Mouse (Mus musculus) heart, adult 2 months (tissue): ENCODE results near the gene Fam149a. TPM values are rescaled to one million over a fixed set of nuclear protein-coding genes. Genes with fewer than 3 reads are reported as not detected.
"Not testable (repeated sequence)": the region's sequence is repeated elsewhere in the genome, so short reads cannot be mapped to it uniquely, and the experiment has no call there.

Experiments
- DNase-seq, 2 experiments: peaks; one replicate each; pipeline ENCODE4 v3.0.0; 2021
- H3K27ac ChIP-seq: fragments of 200-600 bp; 2 replicates; pipeline ENCODE4 v1.8.1; 2022
- H3K27me3 ChIP-seq: fragments of 200-500 bp; 2 replicates; pipeline ENCODE4 v1.6.1; 2012; ENCODE audit warnings: mild to moderate bottlenecking, low read length, inconsistent platforms, mixed read lengths; ENCODE audit not compliant: control insufficient read depth, insufficient read depth
- H3K36me3 ChIP-seq: fragments of 200-500 bp; 2 replicates; pipeline ENCODE4 v1.6.1; 2012; ENCODE audit warnings: low read length, inconsistent platforms; ENCODE audit not compliant: control insufficient read depth, insufficient read depth
- H3K4me1 ChIP-seq: fragments of 200-500 bp; 2 replicates; pipeline ENCODE4 v1.6.1; 2011; ENCODE audit warnings: low read length; ENCODE audit not compliant: control insufficient read depth, insufficient read depth
- H3K4me3 ChIP-seq: fragments of 200-600 bp; 2 replicates; pipeline ENCODE4 v1.8.1; 2022
- H3K79me2 ChIP-seq: fragments of 200-500 bp; replicated peaks from 2 replicates; pipeline ENCODE4 v1.6.1; 2012; ENCODE audit warnings: mild to moderate bottlenecking, inconsistent platforms, low read length, moderate library complexity, mixed read lengths; ENCODE audit not compliant: control insufficient read depth, insufficient read depth
- H3K9ac ChIP-seq: fragments of 200-500 bp; 2 replicates; pipeline ENCODE4 v1.6.1; 2012; ENCODE audit warnings: low read depth, mild to moderate bottlenecking, control low read depth, inconsistent platforms, low read length, mixed read lengths
- CTCF ChIP-seq: fragments of 200-600 bp; IDR thresholded peaks from 2 replicates; pipeline ENCODE4 v1.8.1; 2022; ENCODE audit warnings: antibody characterized with exemption, mild to moderate bottlenecking, moderate library complexity
- EP300 ChIP-seq: fragments of 200-500 bp; IDR thresholded peaks from 2 replicates; pipeline ENCODE4 v1.6.1; 2011; ENCODE audit warnings: low read depth, low read length, control low read depth; ENCODE audit not compliant: insufficient read depth
- POLR2A ChIP-seq: fragments of 200-500 bp; IDR thresholded peaks from 2 replicates; pipeline ENCODE4 v1.6.1; 2011; ENCODE audit warnings: mild to moderate bottlenecking, low read depth, low read length, control low read depth; ENCODE audit not compliant: insufficient read depth
- WGBS: fragments of 180-500 bp; shearing (Covaris S2); methylation state at CpG from one replicate; pipeline ENCODE4 v1.1.7; 2018; 5-methylcytosine and 5-hydroxymethylcytosine counted together
- intact Hi-C: fragments of 180-260 bp; cut with DNase I; formaldehyde crosslinking; loops from one replicate; pipeline ENCODE4 v1.15.1; 2025
- polyA plus RNA-seq: library from polyadenylated mRNA; depleted of rRNA; stranded (reverse); fragments of >200 nt; gene quantifications from 2 replicates; pipeline ENCODE4 v1.2.3, GENCODE M21; 2012
- total RNA-seq, 2 experiments: library from RNA; stranded (reverse); gene quantifications; 2 replicates each; pipeline ENCODE4 v1.2.3; 2021

Fam149a gene
- total and polyA plus RNA-seq, 3 experiments = 2.2 to 4.1 (median 4.0) TPM

DNA sequence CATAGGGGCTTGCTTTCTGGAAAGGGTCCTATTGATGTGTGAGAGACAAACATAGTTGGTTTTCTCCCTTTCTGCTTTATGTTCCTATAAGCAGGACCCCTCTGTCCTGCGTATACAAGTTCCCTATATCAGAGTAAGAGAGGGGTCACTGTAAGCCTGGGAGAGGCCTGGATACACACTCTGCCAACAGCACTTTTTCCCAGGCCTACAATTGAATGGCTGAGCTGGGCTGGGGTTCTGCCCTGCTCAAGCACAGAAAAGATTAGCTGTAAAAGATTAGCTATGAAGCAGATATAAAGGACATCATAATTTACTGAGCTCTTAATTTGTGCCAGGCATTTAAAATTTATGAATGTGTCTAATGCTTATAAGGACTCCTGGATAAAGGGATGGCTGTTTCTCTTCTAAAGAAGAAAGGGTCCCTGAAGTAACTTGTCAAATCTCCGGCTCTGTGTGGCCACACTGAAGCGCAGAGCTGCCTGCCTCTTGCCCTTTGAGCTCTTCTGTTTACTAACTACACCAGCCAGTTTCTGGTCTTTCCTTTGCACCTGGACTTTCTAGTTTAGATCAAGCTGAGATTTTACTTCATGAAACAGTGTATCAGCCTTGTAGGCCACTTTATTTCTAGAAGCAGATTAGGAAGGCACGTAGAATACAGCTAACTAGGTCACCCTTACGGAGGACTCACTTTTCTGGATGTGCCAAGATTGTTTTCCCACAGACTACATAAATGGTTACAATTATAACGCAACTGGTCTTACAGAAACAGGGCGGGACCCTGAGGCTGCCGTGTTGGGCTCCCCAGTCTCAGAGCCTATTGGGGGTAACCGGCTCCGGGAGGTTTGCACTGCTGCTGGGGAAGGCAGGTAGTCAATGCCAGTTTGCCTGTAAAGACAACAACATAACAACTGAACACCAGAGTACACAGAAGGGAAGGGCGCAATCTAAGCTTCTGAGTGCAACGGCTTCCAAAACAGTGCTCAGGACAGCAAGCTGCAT lies 40.2 kb downstream of the Fam149a start:
- no peak overlapping the region for H3K9ac ChIP-seq
- H3K36me3 ChIP-seq = no peaks in the 10 kb centered on the region
- no peaks in the 10 kb centered on the region for H3K79me2 ChIP-seq
- H3K4me3 ChIP-seq = no peak overlapping the region
- 0 out of 2 replicates have a peak, but pooled peaks cover 1% of the 10 kb centered on the region for H3K4me1 ChIP-seq
- intact Hi-C loops = no loop called here
- TF ChIP-seq CTCF (no peak), POLR2A (no peak), EP300 (no peak)
- 85% methylated on average over 12 of the region's 12 CpGs for WGBS
- DNase-seq = no peak
- no peaks in the 10 kb centered on the region for H3K27me3 ChIP-seq
- no peak overlapping the region for H3K27ac ChIP-seq

DNA sequence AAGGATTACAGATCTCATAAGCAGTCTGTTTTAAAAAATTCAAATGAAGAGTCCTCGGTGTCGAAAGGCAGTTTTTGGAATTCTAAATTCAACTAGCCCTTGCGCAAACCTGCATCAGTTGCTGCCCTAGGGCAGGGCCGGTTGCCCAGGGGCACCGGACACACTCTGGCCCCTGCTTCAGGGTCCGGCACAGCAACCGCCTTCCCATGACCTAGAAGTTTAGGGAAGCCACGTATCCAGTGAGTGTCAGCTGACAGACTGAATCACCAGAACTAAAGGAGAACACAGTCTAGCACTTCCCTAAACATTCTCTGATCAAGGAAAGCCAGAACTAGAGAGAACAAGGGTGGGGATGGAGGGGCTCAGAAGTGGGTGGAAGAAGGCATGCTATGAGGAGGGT lies 48.6 kb downstream of the Fam149a start:
- TF ChIP-seq POLR2A (no peak), EP300 (no peak), CTCF (no peak)
- Histone ChIP-seq H3K79me2 (no peaks in the 10 kb centered on the region), H3K27ac (peak overlapping the region; percentile 72), H3K36me3 (no peaks in the 10 kb centered on the region), H3K9ac (peak overlapping the region; percentile 2; the same call in 1 of the 2 replicates), H3K27me3 (no peaks in the 10 kb centered on the region), H3K4me1 (peaks cover 4% of the 10 kb centered on the region), H3K4me3 (peak overlapping the region; percentile 60)
- DNase-seq = peak; percentile 44 to 45
- WGBS = 4% methylated on average over 8 of the region's 8 CpGs
- intact Hi-C loops = no loop called here

DNA sequence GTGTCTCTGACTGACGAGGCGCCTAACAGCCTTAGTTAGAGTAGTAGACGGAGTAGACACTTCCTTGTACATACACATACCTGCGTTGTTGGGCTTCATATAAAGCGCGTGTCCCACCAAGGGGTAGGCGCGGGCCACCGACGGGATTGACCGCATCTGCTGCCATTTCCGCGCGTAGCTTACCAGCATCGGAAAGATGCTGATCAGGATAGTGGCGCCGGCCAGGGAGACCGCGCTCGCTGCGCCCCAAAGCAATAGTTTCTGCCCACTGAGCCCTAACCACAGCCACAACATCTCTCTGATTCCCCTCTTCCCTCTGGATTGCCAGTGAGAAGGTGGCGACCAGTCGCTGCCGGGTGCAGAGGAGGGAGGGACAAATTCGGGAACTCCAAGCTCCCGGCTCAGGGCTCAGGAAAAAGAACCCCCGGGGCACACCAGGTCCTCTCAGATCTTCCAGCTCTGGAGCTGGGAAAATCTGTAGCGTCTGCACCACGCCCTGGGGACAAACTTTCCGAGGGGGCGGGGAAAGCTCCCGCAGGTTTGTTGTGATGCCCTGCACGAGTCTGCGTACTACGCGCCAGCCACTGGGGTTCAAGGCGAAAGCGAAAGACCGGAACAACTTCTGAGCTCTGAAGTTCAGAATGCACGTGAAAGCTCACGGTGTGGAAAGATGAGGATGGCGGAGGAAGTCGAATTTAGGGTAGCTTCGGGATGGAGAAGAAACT lies 49.2 kb downstream of the Fam149a start, which contains the start of gene Cyp4v3:
Gene Cyp4v3 (minus strand): TSS at position 532 of the 725 bp plus-strand sequence.
- Histone ChIP-seq H3K4me1 (peaks cover 4% of the 10 kb centered on the region), H3K36me3 (no peaks in the 10 kb centered on the region), H3K4me3 (peak within 1 kb of the TSS; percentile 60), H3K9ac (peak within 1 kb of the TSS; percentile 85), H3K27ac (peak within 1 kb of the TSS; percentile 72), H3K79me2 (no peaks in the 10 kb centered on the region), H3K27me3 (no peaks in the 10 kb centered on the region)
- DNase-seq = peak; percentile 82 to 86
- TF ChIP-seq POLR2A (peak; percentile 68), CTCF (no peak)
- 2% methylated on average over 44 of the region's 44 CpGs for WGBS
- intact Hi-C loops = no loop called here

DNA sequence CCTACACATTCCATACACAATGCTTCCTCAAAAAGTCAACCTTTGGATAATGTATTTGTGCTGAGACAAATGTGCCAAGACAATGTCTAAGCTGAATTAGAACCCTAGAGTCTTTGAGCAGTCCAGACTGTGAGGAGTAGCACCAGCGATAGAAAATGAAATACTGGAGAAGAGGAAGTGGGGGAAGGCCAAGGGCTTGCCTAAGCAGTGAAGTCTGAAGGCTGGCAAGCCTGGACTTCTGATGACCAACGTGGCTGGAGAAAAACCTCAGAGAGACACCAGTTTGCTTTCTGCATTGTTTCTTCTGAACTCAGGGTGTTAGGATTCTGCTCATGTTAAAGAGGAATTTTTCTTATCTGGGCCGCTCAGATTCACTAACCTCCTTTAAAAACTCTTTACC lies 51.2 kb downstream of the Fam149a start:
- peaks cover 4% of the 10 kb centered on the region for H3K4me1 ChIP-seq
- no peaks in the 10 kb centered on the region for H3K36me3 ChIP-seq
- intact Hi-C loops = no loop called here
- 70% methylated on average over 3 of the region's 3 CpGs for WGBS
- no peaks in the 10 kb centered on the region for H3K27me3 ChIP-seq
- no peak for DNase-seq
- no peak overlapping the region for H3K27ac ChIP-seq
- H3K4me3 ChIP-seq = no peak overlapping the region
- TF ChIP-seq CTCF (no peak), POLR2A (no peak), EP300 (no peak)
- no peaks in the 10 kb centered on the region for H3K79me2 ChIP-seq
- H3K9ac ChIP-seq = no peak overlapping the region

DNA sequence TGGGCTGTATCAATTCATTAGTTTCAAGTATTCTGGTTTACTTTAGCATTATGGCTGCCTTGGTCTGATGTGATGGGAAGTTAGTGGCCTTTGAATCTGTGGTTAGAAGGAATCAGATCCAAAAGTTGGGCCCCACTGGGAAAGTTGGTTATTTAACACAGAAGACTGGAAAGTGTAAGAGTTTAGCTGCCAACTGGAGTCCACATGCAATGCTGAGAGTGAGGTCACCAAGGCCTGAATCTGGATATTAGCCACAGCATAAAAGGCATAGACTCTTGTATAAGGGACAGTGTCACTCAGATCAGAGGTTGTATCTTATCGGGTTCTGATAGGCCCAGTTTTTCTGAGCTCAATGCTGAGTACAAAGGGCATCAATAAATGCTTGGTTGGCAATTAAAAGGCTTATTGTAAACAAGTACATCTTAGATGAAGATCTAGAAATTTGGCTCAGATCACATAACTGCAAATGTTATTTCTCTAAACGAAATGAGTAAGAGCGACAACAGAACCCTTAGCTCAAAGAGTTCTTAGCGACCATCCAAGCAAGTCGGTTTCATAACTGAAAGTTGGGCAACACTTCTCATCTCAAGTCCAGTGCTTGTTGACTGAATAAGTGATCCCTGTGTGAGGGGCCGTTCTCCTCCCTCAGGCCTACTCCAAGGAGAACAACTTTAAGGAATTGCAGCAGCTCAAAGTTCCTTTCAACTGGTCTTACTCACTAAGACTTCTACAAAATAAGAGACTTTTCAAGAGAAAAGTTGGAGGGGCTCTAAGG lies 52.7 kb downstream of the Fam149a start:
- no peak for TF ChIP-seq CTCF
- TF ChIP-seq EP300 = no peak
- no peak for TF ChIP-seq POLR2A
- WGBS = 84% methylated on average over 6 of the region's 6 CpGs
- Histone ChIP-seq H3K9ac (no peak overlapping the region), H3K4me3 (no peak overlapping the region), H3K36me3 (no peaks in the 10 kb centered on the region), H3K27ac (no peak overlapping the region), H3K4me1 (peaks cover 4% of the 10 kb centered on the region), H3K79me2 (no peaks in the 10 kb centered on the region), H3K27me3 (no peaks in the 10 kb centered on the region)
- intact Hi-C loops = no loop called here
- DNase-seq = no peak

DNA sequence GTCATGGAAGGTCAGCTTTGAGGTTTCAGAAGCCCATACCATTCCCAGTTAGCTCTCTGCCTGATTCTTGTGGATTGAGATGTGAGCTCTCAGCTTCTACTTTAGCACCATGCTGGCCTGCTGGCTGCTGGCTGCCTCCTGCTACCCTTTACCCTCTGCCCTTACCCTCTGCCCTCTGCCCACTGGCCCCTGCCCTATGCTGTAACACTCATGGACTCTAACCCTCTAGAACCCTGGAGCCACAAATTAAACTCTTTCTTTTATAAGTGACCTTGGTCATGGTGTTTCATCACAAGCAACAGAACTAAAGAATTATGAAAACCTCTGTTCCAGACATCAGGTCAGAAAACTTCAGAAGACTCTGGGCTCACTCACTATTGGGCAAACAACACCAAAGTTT lies 55.0 kb downstream of the Fam149a start:
- H3K36me3 ChIP-seq, intact Hi-C loops, H3K4me3 ChIP-seq, H3K27me3 ChIP-seq, H3K9ac ChIP-seq, H3K79me2 ChIP-seq, H3K4me1 ChIP-seq, DNase-seq, H3K27ac ChIP-seq: not testable (repeated sequence)
